Mouse (Mus musculus) embryo, embryonic 10 days (tissue): ENCODE results near the gene Myog.
"Not testable (repeated sequence)": the region's sequence is repeated elsewhere in the genome, so short reads cannot be mapped to it uniquely, and the experiment has no call there.

ENCODE experiments used
- DNase-seq: peaks from one replicate; pipeline ENCODE4 v3.0.0-alpha.2; 2015; ENCODE audit warnings: low spot score

Gene Myog

DNA sequence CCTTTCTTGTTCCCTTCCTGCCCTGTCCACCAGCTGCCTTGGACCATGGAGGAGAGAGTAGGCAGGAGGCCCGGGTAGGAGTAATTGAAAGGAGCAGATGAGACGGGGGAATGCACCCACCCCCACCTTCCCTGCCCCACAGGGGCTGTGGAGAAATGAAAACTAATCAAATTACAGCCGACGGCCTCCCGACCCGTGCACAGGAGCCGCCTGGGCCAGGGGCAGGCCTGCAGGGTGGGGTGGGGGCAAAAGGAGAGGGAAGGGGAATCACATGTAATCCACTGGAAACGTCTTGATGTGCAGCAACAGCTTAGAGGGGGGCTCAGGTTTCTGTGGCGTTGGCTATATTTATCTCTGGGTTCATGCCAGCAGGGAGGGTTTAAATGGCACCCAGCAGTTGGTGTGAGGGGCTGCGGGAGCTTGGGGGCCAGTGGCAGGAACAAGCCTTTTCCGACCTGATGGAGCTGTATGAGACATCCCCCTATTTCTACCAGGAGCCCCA lies at the start of gene Myog:
TSS of gene Myog (plus strand) at position 392 of the 502 bp plus-strand sequence.
- DNase-seq: no peak

DNA sequence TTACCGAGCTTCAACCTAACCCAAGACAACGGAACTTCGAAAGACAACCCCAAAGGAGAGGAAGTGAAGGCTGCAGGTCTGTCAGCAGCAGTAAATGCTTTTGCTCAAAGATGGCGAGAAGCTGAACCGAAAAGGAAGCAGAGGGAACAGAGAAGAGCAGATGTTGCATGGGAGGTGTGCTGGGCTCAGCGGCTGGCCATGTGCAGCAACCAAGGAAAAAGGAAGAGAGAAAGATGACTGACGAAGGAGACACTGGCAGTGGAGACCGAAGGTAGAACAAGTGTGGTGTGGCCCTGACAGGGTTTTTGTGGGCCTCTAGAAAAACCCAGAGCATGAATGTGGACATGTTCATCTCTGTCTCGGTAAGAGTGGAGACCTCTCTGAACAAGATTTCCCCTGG lies 49.1 kb upstream of the Myog start:
- DNase-seq: no peak

DNA sequence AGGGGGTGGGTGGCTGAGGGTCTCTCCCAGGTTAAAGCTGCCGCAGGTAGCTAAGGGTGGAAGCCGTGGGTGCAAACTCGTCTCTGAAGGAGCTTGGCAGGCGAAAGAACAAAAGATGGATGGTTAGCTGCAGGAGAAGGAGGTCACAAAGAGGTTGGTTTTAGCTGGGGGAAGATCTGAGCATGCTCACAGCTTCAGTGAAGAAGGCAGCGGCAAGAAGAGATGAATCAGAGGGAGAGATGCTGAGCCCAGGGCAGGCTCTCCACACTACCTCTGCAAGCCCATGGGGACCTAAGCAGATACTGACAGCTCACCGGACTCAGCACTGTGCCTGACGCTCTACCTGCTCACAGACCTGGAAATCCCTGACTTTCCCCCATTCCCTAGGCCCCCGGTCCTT lies 48.5 kb upstream of the Myog start:
- DNase-seq: no peak

DNA sequence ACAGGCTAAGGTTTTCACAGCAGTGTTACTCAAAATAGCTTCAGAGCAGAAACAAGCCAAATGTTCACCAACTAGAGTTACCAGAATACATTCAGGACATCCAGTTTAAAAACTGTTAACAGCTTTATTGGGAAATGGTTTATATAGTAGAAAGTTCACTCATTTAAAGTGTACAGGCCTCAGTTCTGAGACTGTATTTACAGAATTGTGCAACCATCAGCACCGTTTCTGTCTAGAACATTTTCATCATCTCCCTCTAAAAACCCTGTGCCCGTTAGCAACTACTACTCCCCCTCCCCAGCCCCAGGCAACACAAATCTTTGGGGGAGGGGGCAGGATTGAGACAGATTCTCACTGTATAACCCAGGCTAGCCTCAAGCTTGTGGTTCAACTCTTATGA lies 47.5 kb upstream of the Myog start:
- DNase-seq: no peak

DNA sequence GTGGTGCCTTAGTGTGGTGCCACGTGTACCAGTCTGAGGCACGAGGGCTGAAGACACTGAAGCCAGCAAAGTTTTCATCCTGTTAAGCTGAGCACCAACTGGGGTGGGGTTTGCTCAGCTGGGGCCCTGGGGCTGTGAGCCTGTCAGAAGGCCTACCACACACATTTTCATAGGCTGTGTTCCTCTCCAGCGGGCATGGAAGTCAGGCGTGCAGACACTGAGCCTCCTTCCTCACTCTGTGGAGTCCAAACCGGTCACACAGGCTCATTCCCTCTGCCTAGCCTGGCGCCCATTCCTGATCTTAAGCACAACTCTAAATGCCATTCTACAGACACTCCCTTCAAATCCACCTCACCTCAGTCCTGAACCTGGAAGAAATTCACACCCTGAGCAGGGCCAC lies 46.3 kb upstream of the Myog start:
- no peak for DNase-seq

DNA sequence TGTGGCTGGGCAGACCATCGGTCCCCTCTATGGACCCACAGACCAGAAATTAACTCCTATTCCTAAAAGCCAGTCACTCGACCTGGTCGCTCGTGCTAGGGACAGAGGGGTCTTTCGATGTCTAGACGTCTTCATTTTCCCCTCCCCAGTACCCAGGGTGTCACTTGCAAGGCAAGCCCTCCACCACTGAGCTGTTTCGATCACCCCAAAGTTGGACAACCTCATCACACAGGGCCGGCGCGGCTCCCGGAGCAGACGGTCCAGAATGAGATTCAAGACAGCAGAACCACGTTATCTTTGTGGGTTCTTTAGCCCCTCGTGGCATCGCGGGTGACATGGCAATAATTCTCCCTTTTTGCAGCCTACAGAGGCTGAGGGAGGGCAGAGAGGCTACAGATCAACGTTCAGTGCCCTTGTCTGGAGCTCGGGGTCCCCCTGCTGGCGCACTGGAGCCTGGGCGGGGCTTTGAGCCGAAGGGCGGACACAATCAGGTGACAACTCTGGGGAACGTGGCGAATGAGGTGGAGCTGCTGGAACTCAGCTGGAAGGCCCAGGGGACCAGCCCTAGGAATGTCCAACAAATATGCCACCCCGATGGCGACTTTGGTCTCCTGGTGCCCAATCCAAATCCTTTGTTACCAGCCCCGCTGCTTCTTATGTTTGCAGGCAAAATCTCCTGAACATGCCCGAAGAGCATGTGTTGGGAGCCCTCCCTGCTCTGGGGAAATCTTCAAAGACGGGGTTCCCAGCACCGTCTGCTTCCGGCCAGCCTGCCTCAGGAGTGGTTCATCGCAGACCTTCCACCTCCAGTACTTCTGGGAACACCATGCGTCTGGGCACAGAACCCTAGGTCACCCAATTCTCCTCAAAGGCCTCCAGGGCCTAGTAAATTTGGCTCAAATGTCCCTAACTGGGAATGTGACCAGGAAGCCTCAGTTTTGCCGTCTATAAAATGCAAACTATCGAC lies 45.6 kb upstream of the Myog start:
- DNase-seq: peak; percentile 90

DNA sequence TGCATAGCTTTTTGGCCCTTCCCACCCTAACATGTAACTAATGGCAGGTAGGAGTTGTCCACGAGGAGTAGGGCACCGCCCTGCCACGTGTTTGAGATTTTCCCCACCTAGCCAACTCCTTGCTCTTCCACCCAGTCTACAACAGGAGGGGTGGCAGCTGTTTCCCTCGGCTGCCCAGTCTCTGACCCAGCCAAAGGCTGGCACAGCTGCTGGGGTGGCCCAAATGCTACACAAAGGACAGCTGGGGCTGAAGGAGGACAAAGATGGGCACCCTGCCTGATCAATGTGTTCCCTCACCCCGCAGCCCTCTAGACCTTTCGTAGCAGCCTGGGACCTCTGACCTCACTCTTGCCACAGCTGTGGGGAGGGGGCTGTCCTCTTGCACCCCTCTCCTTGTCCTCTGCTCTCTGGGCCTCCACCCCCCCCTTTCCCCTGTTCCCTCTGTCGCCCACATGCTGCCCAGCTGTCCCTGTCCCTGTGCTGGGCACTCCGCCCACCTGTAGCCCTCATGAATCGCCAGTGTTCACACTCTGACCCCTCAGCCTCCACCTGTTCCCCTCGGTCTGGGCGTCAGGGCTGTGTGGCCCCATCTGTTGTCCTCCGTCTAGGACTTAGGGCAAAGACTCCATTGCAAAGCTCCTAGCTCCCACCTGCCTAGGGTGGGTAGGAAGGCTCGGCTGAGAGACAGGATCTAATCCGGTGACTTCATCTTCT lies 44.6 kb upstream of the Myog start:
- DNase-seq: no peak

GRCm38 (mm10) chr1:134246590-134246989 lies 43.2 kb upstream of the Myog start:
- no peak for DNase-seq

DNA sequence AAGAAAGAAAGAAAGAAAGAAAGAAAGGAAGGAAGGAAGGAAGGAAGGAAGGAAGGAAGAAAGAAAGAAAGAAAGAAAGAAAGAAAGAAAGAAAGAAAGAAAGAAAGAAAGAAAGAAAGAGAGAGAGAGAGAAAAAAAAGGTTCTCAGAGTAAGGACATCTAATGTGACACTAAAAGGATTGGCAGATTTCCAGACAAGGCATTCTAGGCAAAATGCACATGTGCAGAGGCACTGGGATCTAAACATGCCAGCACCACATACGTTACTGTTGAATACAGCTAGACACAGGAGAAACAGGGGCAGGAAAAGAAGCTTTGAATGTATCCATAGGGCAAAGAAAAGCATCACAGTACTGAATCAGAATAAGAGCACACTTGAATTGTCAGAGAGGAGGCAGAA lies 40.1 kb upstream of the Myog start:
- DNase-seq: not testable (repeated sequence)

- DNase-seq: no peak
Observed at GRCm38 (mm10) chr1:134264341-134264740, 25.4 kb upstream of the Myog start.

DNA sequence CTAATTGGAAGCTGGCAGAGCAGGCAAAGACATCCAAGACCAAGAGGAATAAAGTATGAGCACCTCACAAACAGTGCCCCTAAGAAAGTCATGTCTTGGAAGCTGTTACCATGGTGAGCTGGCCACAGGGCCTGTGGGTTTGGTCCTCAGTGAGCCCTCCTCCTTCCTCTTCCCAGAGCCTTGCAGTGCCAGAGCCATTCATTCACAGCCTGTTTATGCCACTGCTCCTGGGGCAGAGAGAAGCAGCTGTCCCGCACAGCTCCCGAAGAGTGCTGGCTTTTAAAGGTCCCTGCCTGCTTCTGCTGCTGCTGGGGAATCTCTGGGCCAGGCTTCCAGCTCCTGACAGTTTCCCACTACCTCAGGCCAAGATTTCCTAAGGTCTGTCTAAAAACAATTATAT lies 24.0 kb upstream of the Myog start:
- DNase-seq: no peak

- DNase-seq: no peak
Observed at GRCm38 (mm10) chr1:134270026-134270425, 19.8 kb upstream of the Myog start.

DNA sequence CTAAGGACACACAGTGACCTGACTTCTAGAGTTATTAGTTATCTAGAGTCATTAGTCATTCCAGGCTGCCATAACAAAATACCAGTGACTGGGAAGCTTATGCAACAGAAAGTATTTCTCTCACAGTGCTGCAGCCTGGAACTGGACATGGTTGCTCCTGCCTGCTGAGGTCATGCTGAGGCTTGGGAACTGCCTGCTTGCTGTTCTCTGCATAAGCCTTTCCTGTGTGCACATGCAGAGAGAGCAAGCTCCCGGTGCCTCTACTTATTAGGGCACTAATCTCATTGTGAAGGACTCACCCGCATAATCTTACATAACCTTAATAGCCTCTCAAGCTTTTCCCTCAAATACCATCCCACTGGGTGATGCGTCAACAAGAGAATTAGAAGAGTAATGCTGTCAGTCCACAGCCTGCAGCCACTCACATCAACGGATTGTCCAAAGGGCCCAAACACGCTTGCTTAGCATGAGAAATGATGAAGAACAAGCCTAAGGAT lies 17.0 kb upstream of the Myog start:
- no peak for DNase-seq

DNA sequence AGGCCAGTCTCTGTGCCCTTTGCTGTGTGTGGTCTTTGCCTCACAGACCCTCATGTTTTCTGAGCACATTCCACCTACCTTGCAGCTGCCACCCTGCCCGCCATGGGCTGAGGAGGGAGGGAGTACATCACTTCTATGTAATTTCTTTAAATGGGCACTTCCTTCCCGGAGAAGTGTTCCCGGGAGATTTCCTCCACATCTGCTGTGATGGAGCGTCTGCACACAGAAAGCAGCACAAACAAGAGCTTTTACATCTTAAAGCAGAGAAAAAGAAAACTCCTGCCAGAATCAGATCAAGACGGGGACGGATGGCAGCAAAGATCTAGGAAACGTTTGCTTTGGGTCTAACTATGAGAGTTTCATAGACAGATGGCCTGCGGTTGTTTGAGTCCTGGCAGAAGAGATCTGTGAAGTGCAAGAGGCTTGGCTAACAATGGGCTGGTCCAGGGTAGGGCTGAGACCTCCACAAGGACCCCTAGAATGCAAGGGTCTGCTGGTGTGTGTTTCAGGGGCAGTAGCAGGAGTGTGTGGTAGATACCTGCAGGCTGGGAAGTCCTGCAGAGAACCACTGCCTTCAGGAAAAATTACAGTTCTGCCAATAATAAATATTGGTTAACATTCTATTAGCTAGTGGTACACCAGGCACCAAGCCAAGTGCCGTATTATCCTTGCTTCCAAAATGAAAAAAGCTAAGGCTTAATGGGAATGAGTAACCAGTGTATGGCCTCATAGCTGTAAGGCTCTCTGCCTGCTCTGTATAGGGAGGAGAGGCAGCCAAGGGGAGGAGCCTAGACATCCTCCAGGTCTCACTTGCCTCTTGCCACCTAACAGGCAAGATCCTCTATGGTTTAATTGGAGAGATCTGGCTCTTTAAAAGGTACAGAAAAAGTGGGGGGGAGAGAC lies 16.0 kb upstream of the Myog start:
- no peak for DNase-seq

GRCm38 (mm10) chr1:134274483-134274920 lies 15.3 kb upstream of the Myog start:
- no peak for DNase-seq

DNA sequence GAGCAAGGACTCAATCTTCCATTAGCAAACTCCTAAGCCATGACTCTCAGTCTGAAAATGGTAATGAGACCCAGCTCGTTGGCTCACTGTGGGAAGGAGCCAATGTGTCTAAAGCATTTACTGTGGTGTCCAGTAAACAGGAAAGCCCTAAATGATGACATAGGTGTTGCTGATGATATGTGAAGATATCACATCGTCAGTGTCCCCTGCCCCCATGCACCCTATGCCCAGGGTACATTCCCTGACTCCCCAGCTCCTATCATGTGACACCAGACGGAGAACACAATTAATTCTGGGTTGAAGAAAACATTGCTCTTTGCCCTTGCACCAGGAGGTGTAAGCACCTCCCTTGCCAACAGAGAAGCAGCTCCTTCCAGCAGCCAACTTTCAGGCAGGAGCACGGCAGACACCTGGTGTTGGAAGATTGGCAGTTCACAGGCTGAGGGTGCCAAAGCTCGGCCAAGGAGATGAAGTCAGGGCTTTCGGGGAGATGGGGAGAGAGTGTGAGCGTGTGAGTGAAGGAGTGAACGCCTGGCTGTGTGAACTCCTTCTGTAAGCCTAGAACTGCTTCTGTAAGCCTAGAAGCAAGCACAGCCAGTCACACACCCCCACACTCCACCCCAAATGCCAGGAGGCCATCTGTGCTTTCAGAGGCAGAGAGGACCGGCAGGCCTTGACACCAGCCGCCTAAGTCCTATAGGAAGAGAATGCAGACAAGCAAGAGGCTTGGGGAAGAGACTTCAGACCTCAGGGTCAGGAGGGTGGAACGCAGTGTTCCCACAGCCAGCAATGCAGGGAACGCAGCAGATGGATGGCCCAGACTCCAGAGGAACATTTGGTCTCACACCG lies 13.9 kb upstream of the Myog start:
- no peak for DNase-seq

DNA sequence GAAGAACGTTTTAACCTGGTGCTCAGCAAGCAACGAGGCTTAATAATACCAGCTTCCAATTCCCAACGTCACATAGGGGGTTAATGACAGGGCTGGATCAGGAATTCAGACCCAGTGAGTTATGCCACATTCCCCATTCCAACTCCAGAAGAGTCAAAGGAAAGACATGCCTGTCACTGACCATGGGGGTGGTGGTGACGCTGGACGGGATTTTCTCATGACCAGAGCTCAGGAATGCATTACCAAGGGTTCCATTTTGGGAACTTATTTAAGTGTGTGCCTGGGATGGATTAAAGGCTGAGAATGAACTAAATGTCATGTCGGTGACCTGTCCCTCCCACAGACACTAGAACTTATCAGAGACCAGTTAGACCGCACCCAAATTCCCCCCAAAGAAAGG lies 13.0 kb upstream of the Myog start:
- DNase-seq: no peak

- DNase-seq: no peak
Observed at GRCm38 (mm10) chr1:134280174-134280573, 9.6 kb upstream of the Myog start.

DNA sequence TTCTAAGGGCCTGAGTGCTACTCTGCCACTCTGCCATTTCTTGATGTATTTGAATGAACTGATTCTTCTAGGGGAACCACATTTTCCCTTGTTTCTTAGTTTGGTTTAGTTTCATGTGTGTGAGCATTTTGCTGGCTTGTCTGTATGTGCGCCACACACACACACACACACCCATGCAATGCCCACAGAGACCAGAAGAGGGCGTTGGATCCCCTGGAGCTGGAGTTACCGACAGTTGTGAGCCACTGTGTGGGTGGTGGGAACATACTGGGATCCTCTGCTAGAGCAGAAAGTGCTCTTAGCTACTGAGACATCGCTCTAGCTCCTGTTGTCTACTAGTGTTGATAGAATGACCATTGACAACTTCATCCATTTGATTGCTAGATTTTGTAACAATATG lies 8.2 kb upstream of the Myog start:
- no peak for DNase-seq

- no peak for DNase-seq
Observed at GRCm38 (mm10) chr1:134282342-134282741, 7.4 kb upstream of the Myog start.

- no peak for DNase-seq
Observed at GRCm38 (mm10) chr1:134283108-134283507, 6.7 kb upstream of the Myog start.
